Mouse (Mus musculus) C2C12 (cell line): ENCODE results near the gene Mesp2.

Source experiments
- CEBPB ChIP-seq: IDR thresholded peaks from one replicate; pipeline ENCODE4 v1.6.1; 2011; ENCODE audit warnings: low read depth, mild to moderate bottlenecking, control low read depth, moderate library complexity
- CTCF ChIP-seq: IDR thresholded peaks from one replicate; pipeline ENCODE4 v1.5.1; 2011; ENCODE audit not compliant: control insufficient read depth, insufficient read depth, insufficient read length
- MYOG ChIP-seq: IDR thresholded peaks from one replicate; pipeline ENCODE4 v1.6.1; 2011; ENCODE audit not compliant: control insufficient read depth, insufficient read length; ENCODE audit errors: extremely low read depth

DNA sequence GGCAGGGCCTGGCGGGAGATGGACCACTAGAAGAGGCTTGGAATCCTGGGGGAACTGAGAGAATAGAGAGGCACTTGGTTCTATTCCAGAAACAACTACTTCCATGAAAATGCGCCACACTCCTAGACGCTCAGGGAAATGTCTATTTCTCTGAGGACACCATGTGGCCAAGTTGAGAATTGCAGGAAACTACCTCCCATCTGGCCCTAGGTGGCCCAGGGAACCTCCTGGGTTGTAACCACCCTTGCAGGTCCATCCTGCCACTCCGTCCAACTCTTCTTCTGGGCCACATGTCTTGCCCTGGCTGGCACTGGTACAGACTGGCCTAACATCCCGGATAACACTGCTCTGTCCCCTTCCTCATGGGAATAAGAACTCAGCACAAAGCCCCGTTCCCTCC, 24.2 kb upstream of the Mesp2 start:
- peak; percentile 46 for TF ChIP-seq CTCF
- TF ChIP-seq MYOG = no peak
- no peak for TF ChIP-seq CEBPB
